Mouse (Mus musculus) ZHBTc4 (cell line): ENCODE measurements around the gene Ubxn11.

ENCODE experiments used
- DNase-seq: peaks from one replicate; pipeline ENCODE4 v3.0.0-alpha.2; 2011; ENCODE audit warnings: low read depth, low spot score

The Ubxn11 gene

GRCm38 (mm10) chr4:134090521-134091224, 11.7 kb upstream of the Ubxn11 start:
- DNase-seq, result no peak

DNA sequence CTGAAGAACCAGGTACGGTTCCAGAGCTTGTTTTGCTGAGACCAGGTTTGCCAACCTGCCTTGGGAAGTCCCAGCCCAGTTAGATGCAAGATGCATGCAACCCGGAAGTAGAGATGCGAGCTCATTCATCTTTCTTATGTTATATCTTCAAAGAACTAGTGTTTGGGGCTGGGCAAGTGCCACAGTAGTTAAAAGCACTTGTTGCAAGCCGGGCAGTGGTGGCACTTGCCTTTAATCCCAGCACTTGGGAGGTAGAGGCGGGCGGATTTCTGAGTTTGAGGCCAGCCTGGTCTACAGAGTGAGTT, 11.2 kb upstream of the Ubxn11 start:
- DNase-seq, result no peak

DNA sequence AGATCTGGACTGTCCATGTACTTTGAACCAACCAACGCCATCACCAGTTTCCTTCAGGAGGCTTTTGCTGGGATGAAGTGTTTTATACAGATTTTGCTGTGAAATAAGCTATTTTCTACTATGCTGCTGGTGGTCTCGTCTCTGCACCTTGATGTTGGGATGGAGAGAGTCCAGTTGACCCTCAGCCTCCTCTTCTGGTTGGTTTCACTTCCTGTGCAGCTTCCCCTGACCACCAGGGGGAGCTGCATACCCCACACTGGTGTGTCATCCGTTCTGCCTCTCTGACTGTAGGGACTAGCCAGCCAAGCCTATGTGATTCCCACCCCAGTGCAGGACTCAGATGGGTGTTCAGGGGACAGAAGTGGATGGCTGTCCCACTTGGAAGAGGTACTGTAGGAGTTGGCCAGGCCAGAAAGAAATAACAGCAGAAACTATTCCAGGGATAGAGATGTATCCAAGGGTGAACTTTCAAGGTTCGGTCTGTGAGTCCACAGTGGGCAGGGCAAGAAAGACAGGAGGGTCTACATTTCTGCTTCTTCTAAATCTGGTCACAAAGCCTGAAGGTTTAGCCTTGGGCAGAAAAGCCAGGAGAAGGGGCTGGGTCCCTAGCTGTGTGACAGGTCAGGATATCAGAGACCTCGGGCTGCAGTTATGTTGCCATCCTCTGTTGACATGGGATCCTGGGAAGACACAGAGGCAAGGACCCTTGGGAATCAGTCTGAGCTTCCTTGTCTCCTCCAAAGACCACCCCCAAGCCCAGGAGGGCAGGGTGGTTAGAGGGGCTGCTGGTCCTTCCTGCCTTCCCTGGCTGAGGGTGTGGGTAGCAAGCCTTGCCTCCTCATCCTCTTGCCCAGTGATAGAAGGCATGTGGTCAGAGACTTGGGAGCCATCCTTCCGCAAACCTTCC, 9.7 kb upstream of the Ubxn11 start:
- DNase-seq, result peak; percentile 84

DNA sequence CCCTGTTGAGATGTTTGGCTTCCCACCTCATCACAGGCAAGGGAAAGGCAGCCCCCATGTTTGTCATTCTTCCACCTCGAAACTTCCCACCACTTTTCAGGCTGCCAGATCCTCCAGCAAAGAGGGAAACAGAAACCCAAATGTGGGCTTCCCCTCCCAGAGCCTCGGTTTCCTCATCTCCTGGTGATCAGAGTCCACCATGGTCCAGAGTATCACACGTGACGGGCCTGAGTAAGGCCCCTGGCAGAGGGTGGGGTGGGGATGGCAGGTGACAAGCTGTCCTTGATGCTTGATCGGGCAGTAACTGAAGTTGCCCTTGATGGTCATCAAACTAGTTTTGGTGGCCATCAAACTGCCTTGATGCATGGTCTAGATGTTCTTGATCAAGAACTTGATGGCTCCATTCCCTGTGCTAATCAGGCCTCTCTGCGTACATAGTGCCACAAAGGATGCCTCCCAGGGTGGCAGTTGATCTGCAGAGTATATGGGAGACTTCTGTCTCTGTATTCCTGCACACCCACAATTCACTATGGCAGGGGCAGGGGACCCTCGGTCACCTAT, 8.3 kb upstream of the Ubxn11 start:
- DNase-seq, result no peak

- DNase-seq, result no peak
Observed at GRCm38 (mm10) chr4:134094923-134095547, 7.3 kb upstream of the Ubxn11 start, which contains the start of gene Cd52. Cd52 (minus strand) TSS chr4:134095082.

GRCm38 (mm10) chr4:134096120-134096519, 6.2 kb upstream of the Ubxn11 start:
- no peak for DNase-seq

DNA sequence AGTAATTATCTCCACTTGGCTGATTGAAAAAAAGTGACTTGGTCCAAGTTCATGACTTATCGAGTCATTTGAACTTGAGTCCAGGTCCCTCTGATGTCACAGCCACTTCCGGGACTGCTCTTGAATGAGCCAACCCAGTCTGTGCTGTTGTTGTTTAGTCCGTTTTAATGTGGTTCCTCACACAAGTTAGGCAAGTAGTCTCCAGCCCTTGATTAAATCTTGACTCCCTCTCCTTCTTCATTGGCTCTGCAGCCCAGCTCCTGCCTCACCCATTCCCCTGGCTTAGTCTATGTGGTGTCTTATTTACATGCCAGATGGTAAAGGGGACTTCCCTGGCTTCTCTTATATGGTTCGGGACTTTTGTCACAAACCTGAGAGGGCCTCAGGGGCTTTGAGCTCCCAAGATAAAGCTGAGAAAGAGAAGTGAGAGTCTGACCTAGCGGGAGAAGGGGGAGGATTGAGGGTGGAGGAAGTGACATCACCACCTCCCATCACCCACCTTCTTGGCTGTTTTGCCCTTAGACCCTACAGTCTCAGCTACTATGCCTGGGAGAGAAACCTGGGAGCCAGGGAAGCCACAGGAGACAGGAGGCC, 5.3 kb upstream of the Ubxn11 start:
- DNase-seq, result no peak

GRCm38 (mm10) chr4:134098628-134099027, 3.7 kb upstream of the Ubxn11 start:
- no peak for DNase-seq

DNA sequence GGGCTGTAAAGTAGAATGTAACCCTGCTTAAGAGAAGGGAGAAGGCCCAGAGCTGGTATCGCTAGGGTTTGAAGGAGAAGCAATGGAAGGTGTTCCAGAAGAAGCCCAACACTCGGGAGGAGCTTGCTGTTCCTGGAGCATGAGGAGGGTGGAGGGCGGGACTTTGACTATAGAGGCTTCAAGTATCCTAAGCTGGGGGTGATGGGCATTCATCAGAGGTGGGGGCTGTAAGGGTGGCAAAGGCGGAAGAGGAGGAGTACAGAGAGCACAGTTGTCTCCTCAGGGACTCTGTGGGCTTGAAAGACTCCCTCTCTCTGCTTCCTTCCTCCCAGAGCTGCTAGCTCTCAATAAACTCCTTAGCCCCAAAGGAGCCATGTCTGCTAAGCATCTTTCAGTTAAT, 2.1 kb upstream of the Ubxn11 start:
- no peak for DNase-seq

DNA sequence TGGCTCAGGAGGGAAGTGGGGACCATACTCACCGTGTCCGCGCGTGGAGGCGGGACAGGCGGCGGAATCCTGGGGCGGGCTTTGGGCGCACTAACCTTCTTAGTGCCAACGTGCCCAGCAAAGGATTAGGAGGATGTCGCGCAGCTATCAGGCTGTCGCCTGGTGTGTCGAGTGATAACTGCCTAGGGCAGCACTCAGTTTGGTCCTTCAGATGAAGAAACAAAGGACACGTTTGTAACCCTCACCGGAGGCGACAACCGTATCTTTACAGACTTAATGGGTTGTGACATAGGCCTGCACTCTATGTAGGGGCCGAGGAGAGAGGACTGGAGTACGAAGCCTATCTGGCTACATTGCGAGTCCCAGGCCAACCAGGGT, 361 bp downstream of the Ubxn11 start:
- DNase-seq, result no peak

DNA sequence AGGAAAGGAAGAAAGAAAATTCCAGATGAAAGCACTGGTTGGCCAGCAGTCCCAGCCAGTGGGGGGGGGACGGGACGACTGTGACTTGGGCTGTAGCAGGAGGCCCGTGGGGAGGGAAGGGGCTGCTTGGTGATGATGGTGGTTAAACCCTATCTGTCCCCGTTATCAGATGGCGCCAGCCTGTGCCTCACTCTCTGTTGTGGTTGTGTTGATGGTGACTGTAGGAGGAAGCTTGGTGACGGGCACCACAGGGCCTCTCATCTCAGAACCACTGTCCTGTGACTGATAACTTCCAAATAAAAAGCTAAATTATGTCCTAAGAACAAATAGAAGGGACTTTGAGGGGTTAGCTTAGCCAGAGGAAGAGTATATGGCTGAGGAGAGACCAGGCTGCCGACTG, 3.7 kb downstream of the Ubxn11 start:
- no peak for DNase-seq

- no peak for DNase-seq
Observed at GRCm38 (mm10) chr4:134107730-134108129, 5.4 kb downstream of the Ubxn11 start.

DNA sequence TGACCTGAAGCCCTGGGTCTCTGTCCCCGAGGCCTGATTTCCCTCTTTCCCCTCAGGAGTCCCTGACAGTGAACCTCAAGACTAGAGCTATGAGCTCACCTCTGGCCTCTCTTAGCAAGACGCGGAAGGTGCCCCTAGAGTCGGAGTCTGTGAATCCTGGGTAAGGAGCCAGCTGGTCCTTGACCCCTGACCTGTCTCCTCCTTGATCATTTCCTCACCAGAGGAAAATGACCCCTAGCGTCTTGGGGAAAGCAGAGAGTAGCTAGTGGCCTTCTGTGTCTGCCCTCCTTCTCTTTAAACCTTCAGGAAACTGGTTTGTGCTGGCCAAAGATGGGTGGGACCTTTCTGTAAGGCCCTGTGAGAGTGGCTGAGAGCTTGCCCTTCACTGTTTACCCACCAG, 5.8 kb downstream of the Ubxn11 start:
- DNase-seq, result peak; percentile 27

DNA sequence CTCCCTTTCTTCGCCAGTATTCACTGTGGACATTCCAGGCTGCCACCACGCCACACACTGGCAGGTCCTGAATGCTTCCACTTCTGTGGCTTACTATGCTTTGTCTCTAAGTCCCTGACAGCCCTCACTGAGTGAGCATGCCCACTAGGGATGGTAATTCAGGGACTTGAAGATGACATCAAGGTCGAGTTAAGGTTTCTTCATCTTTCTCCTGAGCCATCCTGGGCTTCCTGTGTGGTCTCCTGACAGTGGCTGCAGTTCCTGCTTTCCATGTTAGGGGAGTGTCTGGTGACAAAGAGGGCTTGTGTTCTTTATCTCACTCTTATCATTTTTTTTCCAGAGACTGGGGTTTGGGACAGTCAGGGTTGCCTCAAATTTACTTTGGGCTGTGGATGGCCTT, 8.3 kb downstream of the Ubxn11 start:
- peak; percentile 30 for DNase-seq

- no peak for DNase-seq
Observed at GRCm38 (mm10) chr4:134112403-134112802, 10.0 kb downstream of the Ubxn11 start.

DNA sequence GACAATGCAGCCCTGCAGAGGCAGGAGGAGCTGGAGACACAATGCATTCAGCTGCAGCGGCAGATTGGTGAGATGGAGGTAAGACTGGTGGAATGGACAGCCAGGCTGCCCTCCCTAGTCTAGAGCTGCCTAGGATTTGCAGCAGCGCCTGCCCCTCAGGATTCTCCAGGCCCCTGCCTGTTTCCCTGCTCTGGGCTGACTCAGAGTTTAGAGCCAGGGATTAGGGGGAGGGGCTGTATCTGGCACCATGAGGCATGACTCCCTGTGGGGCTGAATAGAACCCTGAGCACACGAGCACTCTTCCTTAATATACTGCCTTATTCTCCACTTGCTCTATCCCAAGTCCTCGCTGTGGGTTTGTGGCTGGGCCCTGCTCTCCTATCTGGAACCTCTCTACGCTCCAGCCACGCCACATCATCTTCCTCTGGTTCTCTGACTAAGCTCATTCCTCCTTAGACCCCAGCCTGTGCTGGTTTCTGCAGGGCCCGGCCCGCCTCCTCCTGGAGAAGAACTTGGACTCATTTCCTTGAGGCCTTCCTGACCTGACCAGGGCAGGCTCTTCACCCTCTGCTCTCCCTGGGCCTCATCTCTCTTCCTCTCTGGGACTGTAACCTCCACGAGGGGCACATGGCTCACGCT, 11.1 kb downstream of the Ubxn11 start:
- DNase-seq, result peak; percentile 60

GRCm38 (mm10) chr4:134114038-134114437, 11.7 kb downstream of the Ubxn11 start:
- DNase-seq, result no peak

- peak; percentile 69 for DNase-seq
Observed at GRCm38 (mm10) chr4:134115215-134116144, 13.1 kb downstream of the Ubxn11 start.

DNA sequence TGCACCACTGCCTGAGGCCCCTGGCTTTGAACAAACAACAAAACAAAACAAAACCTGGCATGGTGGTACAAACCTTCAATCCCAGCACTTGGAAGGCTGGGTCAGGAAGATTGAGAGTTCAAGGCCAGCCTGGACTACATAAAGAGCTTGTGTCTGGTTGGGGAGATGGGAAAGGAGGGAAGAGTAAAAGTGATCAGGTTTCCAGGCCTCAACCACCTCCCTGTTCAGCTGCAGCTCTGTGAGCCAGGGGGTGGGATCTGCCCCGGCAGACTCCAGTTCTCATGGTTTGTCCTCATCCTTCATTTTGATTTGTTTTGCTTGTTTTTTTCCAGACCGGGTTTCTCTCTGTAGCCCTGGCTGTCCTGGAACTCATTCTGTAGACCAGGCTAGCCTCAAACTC, 14.1 kb downstream of the Ubxn11 start:
- peak; percentile 73 for DNase-seq

DNA sequence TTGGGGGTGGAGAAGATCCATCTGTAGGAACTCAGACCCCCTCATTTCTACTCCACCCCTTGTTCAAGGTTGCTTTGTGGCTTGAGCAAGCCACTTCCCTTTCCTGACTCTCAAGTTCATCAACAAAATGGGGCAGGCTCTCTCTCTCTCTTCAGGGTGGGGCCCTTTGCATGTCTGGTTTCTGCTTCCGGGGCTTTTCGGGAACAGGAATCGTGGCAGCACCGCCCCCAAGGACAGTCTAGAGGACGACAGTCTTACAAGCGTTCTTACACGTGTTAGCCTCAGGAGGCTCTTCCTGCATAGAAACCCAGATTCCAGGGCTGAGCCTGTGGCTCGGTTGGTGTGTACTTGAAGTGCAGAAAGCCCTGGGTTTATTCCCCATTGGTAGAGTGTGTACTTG, 14.6 kb downstream of the Ubxn11 start:
- DNase-seq, result peak; percentile 89
